In the genomic region with DNA sequence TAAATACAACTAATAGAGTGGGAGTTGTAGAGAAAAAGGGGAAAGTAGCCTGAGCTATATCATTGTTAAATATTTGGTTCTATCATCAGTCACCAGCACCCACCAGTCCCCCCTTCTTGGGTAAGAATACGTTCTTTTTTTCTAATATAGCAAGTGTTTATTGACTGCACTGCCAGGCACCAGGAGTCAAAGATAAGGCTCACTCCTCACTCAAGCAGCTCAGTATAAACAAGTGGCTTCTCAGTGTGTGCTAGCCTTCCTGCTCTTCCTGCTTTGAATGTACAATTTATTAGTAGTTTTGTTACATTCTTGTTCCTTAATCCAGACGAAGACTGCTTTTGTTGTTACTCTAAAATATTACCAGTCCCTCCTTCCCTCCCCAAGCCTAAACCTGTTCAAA, we compare ENCODE assay signal across 9 mouse cellular contexts. TPM values are rescaled to one million over a fixed set of nuclear protein-coding genes. Genes with fewer than 3 reads are reported as not detected.
DNase-seq lines count a peak whose midpoint lies in the region; ATAC-seq and TF ChIP-seq lines count a peak whose summit lies in the region.
"Had no signal": no experiment of that assay in that cellular context is flagged by ENCODE, and none has a peak within 500 bp of the region (broad histone marks: within the 10 kb centered on the region; RNA-seq: fewer than 3 reads in every experiment).

No protein-coding gene starts in this region.

- H3K4me1 ChIP-seq in forebrain, embryonic 10.5 days = peaks cover 17% of the 10 kb centered on the region
- H3K4me1 ChIP-seq in limb, embryonic 15.5 days = peaks cover 3% of the 10 kb centered on the region; the same call in 1 of the 2 replicates
- no peaks in the 10 kb centered on the region for H3K4me1 ChIP-seq in stomach, postnatal 0 days (replicated peaks; ENCODE audit: control insufficient read depth, insufficient read depth)

- no peak for TF ChIP-seq CTCF in stomach, postnatal 0 days (IDR thresholded peaks at IDR 0.05; ENCODE audit: low read depth)

- 0 out of 2 replicates have a peak, but pooled peaks cover 8% of the 10 kb centered on the region for H3K9me3 ChIP-seq in forebrain, embryonic 10.5 days
- H3K9me3 ChIP-seq in limb, embryonic 15.5 days = no peaks in the 10 kb centered on the region
- no peaks in the 10 kb centered on the region for H3K9me3 ChIP-seq in stomach, postnatal 0 days (ENCODE audit: control insufficient read depth, low read length)

- no peak for TF ChIP-seq EP300 in stomach, postnatal 0 days (optimal IDR thresholded peaks at IDR 0.05)

- no peak overlapping the region for H3K9ac ChIP-seq in limb, embryonic 15.5 days
- H3K9ac ChIP-seq in stomach, postnatal 0 days (ENCODE audit: low read length) = no peak overlapping the region

- DNase-seq in spleen, postnatal 10 days (ENCODE audit: low spot score in 2 of 2) = peak; percentile 27 to 34
- no peak for DNase-seq in spleen, postnatal 14 days (ENCODE audit: low spot score in 2 of 2)
- no peak for DNase-seq in forebrain, embryonic 10.5 days (ENCODE audit: extremely low spot score, low spot score)
- DNase-seq in stomach, postnatal 0 days (ENCODE audit: low spot score) = no peak
- no peak for DNase-seq in layer of hippocampus, postnatal 10 days (ENCODE audit: low spot score in 2 of 2)
- DNase-seq in kidney, adult 9 months = no peak
- no peak for DNase-seq in retina, embryonic 14.5 days (ENCODE audit: low spot score)
- DNase-seq: cerebellum, adult 11 months had no signal

- peak overlapping the region; percentile 37 for H3K4me2 ChIP-seq in limb, embryonic 15.5 days
- H3K4me2 ChIP-seq in stomach, postnatal 0 days (replicated peaks; ENCODE audit: low read depth) = peak overlapping the region; percentile 46

- peaks cover 13% of the 10 kb centered on the region for H3K36me3 ChIP-seq in forebrain, embryonic 10.5 days (replicated peaks)
- H3K36me3 ChIP-seq in limb, embryonic 15.5 days = no peaks in the 10 kb centered on the region
- no peaks in the 10 kb centered on the region for H3K36me3 ChIP-seq in stomach, postnatal 0 days (ENCODE audit: control insufficient read depth, insufficient read depth, low read length)

- peak overlapping the region; percentile 98 for H3K4me3 ChIP-seq in forebrain, embryonic 10.5 days
- peak overlapping the region; percentile 15; the same call in 1 of the 2 replicates for H3K4me3 ChIP-seq in limb, embryonic 15.5 days
- peak overlapping the region; percentile 31 for H3K4me3 ChIP-seq in stomach, postnatal 0 days (ENCODE audit: low read depth, low read length)

- no peaks in the 10 kb centered on the region for H3K27me3 ChIP-seq in forebrain, embryonic 10.5 days (ENCODE audit: poor library complexity, severe bottlenecking)
- H3K27me3 ChIP-seq in limb, embryonic 15.5 days = no peaks in the 10 kb centered on the region
- no peaks in the 10 kb centered on the region for H3K27me3 ChIP-seq in stomach, postnatal 0 days (ENCODE audit: control insufficient read depth, insufficient read depth, low read length)

- no peak overlapping the region for H3K27ac ChIP-seq in forebrain, embryonic 10.5 days
- H3K27ac ChIP-seq in limb, embryonic 15.5 days = no peak overlapping the region
- H3K27ac ChIP-seq in stomach, postnatal 0 days (replicated peaks) = 0 out of 2 replicates have a peak overlapping the region, but pooled peaks have one; percentile 24

- no peak for ATAC-seq in limb, embryonic 15.5 days (ENCODE audit: insufficient number of reproducible peaks, low FRiP score, low TSS enrichment, low read depth)
- ATAC-seq in stomach, postnatal 0 days (ENCODE audit: low FRiP score, low TSS enrichment) = no peak

- 70% methylated on average over 2 of the region's 2 CpGs for WGBS in forebrain, embryonic 10.5 days
- WGBS in limb, embryonic 15.5 days = 30% methylated on average over 2 of the region's 2 CpGs
- WGBS in stomach, postnatal 0 days = 3% methylated on average over 2 of the region's 2 CpGs

RNA-seq across cellular contexts. Expression of a gene that starts 2.3 kb away (rescaled TPM):
- 214 and 230 TPM in 2 replicates for polyA plus RNA-seq in forebrain, embryonic 10.5 days (2016; fragmentation: Nextera tagmentation; extraction: Ambion mirVana)
- polyA plus RNA-seq in limb, embryonic 15.5 days (2015; fragmentation: Nextera tagmentation; extraction: Ambion mirVana) = 183 and 188 TPM in 2 replicates
- polyA plus RNA-seq in stomach, postnatal 0 days (2015; fragmentation: Nextera tagmentation; extraction: Ambion mirVana) = 182 and 193 TPM in 2 replicates
- total RNA-seq in layer of hippocampus, postnatal 10 days (2021) = 100 to 1,000 TPM; 381 to 382 TPM

Comparison
In these comparisons a context has a peak if more than half of its experiments do, and no peak if none do; other contexts are left out.
1. DNase-seq: peak in spleen, postnatal 10 days (2 of 2); none in spleen, postnatal 14 days (0 of 2), forebrain, embryonic 10.5 days (single experiment), stomach, postnatal 0 days (single experiment), layer of hippocampus, postnatal 10 days (0 of 2), kidney, adult 9 months (single experiment) and retina, embryonic 14.5 days (single experiment).
2. H3K4me3 ChIP-seq: peak in every context shown above with its lines; median percentile 98 in forebrain, embryonic 10.5 days; 31 in stomach, postnatal 0 days; 15 in limb, embryonic 15.5 days.